Mouse (Mus musculus) limb, embryonic 11.5 days (tissue): ENCODE data around the gene Hoxb4. TPM values are rescaled to one million over a fixed set of nuclear protein-coding genes. Genes with fewer than 3 reads are reported as not detected.

Source experiments
- ATAC-seq: fragments of 200-750 bp; cut with Nextera tagmentation; 2 replicates; pipeline ENCODE4 v1.8.0; 2017; ENCODE audit warnings: low read depth; ENCODE audit not compliant: insufficient number of reproducible peaks, low FRiP score, low TSS enrichment
- DNase-seq: peaks from one replicate; pipeline ENCODE4 v3.0.0-alpha.2; 2015; ENCODE audit warnings: low spot score
- H3K27ac ChIP-seq: fragments of 300-500 bp; sonication (generic); replicated peaks from 2 replicates; pipeline ENCODE4 v1.5.1; 2014; ENCODE audit warnings: low read depth, mild to moderate bottlenecking, low read length
- H3K27me3 ChIP-seq: fragments of 300-500 bp; sonication (generic); 2 replicates; pipeline ENCODE4 v1.6.1; 2014; ENCODE audit warnings: mild to moderate bottlenecking, low read length, mixed read lengths; ENCODE audit not compliant: control insufficient read depth, insufficient read depth
- H3K36me3 ChIP-seq: fragments of 300-500 bp; sonication (generic); 2 replicates; pipeline ENCODE4 v1.6.1; 2014; ENCODE audit warnings: mild to moderate bottlenecking, low read length, moderate library complexity, mixed read lengths; ENCODE audit not compliant: control insufficient read depth, insufficient read depth
- H3K4me1 ChIP-seq: fragments of 300-500 bp; sonication (generic); 2 replicates; pipeline ENCODE4 v1.6.1; 2014; ENCODE audit warnings: low read length, mixed read lengths; ENCODE audit not compliant: control insufficient read depth, insufficient read depth
- H3K4me2 ChIP-seq: fragments of 300-500 bp; sonication (generic); 2 replicates; pipeline ENCODE4 v1.6.1; 2014; ENCODE audit warnings: low read depth, mild to moderate bottlenecking, moderate library complexity; ENCODE audit not compliant: severe bottlenecking
- H3K4me3 ChIP-seq: fragments of 300-500 bp; sonication (generic); 2 replicates; pipeline ENCODE4 v1.5.1; 2014; ENCODE audit warnings: low read depth, low read length
- H3K9ac ChIP-seq: fragments of 300-500 bp; sonication (generic); 2 replicates; pipeline ENCODE4 v1.6.1; 2014; ENCODE audit warnings: mild to moderate bottlenecking, low read length
- H3K9me3 ChIP-seq: fragments of 300-500 bp; sonication (generic); 2 replicates; pipeline ENCODE4 v1.6.1; 2016; ENCODE audit warnings: low read length; ENCODE audit not compliant: control insufficient read depth
- WGBS: fragments of 180-500 bp; shearing (Covaris S2); extraction: QIAGEN DNeasy Blood & Tissue Kit; methylation state at CpG from one replicate; pipeline ENCODE4 v1.1.7; 2014; 5-methylcytosine and 5-hydroxymethylcytosine counted together
- polyA plus RNA-seq: library from polyadenylated mRNA; unstranded; fragments of >200 nt; fragmentation: Nextera tagmentation; extraction: Ambion mirVana; gene quantifications from 2 replicates; pipeline ENCODE4 v1.2.1, GENCODE M21; 2014

Gene Hoxb4
- polyA plus RNA-seq, 1 experiment from 2014 or later: 0.45 TPM

DNA sequence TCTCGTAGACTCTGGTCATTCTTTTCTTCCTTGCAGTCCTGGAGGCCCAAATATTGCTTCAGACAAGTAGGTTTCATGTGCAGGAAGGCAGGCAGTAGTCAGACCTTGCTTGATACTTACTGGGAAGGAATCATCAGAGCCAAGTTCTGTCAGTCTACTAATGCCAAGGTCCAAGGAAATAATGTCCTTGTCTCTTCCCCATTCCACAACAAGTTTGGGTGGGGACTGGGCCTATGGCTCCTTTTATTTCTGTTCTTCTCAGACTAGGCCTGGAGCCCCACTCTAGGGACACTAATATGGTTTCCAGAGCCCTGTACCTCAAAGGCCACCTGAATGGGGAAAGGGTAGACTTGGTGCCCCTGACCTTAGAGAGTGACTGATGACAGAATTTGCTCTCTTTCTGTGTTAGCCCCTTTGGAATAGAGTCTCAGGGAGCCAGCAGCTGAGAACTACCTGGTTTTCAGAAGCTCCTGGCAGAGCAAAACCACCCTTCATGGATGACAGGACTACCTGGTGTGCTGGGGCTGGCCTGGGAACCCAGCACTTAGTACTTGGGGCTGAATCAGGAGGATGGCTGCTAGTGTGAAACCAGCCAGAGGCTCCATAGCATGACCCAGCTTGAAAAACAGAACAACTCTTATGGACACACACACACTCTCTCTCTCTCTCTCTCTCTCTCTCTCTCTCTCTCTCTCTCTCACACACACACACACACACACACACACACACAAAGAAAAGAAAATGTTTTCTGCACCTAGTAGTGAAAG, 29.4 kb upstream of the Hoxb4 start:
- Histone ChIP-seq H3K36me3 (no peaks in the 10 kb centered on the region), H3K27ac (no peak overlapping the region), H3K27me3 (peaks cover 75% of the 10 kb centered on the region), H3K9me3 (no peaks in the 10 kb centered on the region), H3K4me2 (no peak overlapping the region), H3K4me1 (peaks cover 11% of the 10 kb centered on the region; the same call in 1 of the 2 replicates), H3K4me3 (no peak overlapping the region), H3K9ac (no peak overlapping the region)
- DNase-seq (no peak), ATAC-seq (no peak)
- 44% methylated on average over 1 of the region's 1 CpGs for WGBS

DNA sequence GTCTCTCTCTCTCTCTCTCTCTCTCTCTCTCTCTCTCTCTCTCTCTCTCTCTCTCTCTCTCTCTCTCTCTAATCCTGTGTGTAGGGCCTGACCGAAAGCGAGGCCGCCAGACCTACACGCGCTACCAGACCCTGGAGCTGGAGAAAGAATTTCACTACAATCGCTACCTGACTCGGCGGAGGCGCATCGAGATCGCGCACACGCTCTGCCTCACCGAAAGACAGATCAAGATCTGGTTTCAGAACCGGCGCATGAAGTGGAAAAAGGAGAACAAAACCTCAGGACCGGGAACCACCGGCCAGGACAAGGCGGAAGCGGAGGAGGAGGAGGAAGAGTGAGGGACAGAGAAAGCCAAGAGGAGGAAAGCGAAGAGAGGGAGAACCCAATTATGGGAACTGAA, 28.8 kb upstream of the Hoxb4 start:
- ATAC-seq (no peak), DNase-seq (no peak)
- peaks cover 12% of the 10 kb centered on the region; the same call in 1 of the 2 replicates for H3K4me1 ChIP-seq
- H3K9me3 ChIP-seq: no peaks in the 10 kb centered on the region
- peaks cover 76% of the 10 kb centered on the region for H3K27me3 ChIP-seq
- no peak overlapping the region for H3K4me2 ChIP-seq
- no peak overlapping the region for H3K9ac ChIP-seq
- WGBS: 21% methylated on average over 21 of the region's 21 CpGs
- H3K36me3 ChIP-seq: no peaks in the 10 kb centered on the region
- H3K4me3 ChIP-seq: no peak overlapping the region
- no peak overlapping the region for H3K27ac ChIP-seq

- H3K36me3 ChIP-seq: no peaks in the 10 kb centered on the region
- ATAC-seq (no peak), DNase-seq (no peak)
- no peak overlapping the region for H3K4me3 ChIP-seq
- H3K27ac ChIP-seq: no peak overlapping the region
- no peaks in the 10 kb centered on the region for H3K9me3 ChIP-seq
- peaks cover 78% of the 10 kb centered on the region for H3K27me3 ChIP-seq
- H3K4me2 ChIP-seq: no peak overlapping the region
- H3K4me1 ChIP-seq: peaks cover 10% of the 10 kb centered on the region; the same call in 1 of the 2 replicates
- no peak overlapping the region for H3K9ac ChIP-seq
- WGBS: 38% methylated on average over 6 of the region's 6 CpGs
Measured at GRCm38 (mm10) chr11:96289837-96290236, 28.2 kb upstream of the Hoxb4 start.

GRCm38 (mm10) chr11:96290705-96291355, 27.2 kb upstream of the Hoxb4 start:
- H3K4me2 ChIP-seq: no peak overlapping the region

DNA sequence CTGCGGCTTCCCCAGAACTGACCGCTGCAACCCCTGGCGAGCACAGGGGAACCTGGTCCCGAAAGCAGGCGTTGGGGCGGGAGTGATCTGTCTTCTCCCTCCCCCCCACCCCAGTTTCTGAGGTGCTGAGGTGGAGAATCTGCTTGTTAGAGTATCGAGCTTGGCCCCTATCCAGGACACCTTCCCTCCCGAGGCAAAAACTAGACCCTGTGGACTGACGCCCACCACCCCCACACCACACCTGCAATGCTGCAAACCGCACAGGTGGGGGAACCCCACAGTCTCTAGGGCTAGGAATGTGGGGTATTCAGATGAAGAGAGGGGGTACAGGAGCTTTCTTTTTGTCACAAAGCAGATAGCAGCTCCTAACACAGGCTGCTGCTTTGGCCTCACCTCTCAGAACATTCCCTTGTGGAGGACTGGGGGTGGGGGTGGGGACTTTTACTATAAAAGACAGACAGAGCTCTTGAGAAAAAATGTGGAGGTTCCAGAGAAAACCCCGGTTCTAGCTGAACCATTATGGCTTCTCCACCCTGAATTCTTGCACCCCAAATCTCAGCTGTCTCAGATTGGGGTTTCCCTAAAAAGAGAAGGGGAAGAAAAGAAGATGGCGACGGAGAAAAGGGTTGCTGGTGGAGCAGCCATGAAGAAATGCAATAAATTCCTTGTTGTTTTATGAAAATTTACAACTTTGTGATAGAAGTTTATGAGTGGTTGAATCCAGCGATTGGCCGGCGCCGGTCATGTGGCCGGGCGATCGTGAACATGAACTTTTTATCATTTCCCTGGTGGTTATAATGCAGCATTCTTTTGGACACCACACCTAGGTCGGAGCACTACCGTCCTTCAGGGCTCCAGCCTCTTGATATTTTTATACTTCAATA, 26.1 kb upstream of the Hoxb4 start, which contains the start of gene Hoxb6:
Gene Hoxb6 (plus strand): TSS at position 796 of the 884 bp plus-strand sequence.
- Histone ChIP-seq H3K36me3 (no peaks in the 10 kb centered on the region), H3K27me3 (peaks cover 84% of the 10 kb centered on the region), H3K9ac (peak within 1 kb of the TSS; percentile 23; the same call in 1 of the 2 replicates), H3K9me3 (no peaks in the 10 kb centered on the region), H3K4me3 (peak within 1 kb of the TSS; percentile 27), H3K4me1 (peaks cover 14% of the 10 kb centered on the region; the same call in 1 of the 2 replicates), H3K27ac (no peak within 1 kb of the TSS), H3K4me2 (peak within 1 kb of the TSS; percentile 31)
- ATAC-seq: no peak
- DNase-seq: no peak
- 3% methylated on average over 22 of the region's 22 CpGs for WGBS

More at GRCm38 (mm10) chr11:96290705-96291355, 27.2 kb upstream of the Hoxb4 start:
- Histone ChIP-seq H3K4me3 (no peak overlapping the region), H3K27me3 (peaks cover 83% of the 10 kb centered on the region), H3K36me3 (no peaks in the 10 kb centered on the region), H3K27ac (no peak overlapping the region), H3K9me3 (no peaks in the 10 kb centered on the region), H3K4me1 (peaks cover 14% of the 10 kb centered on the region; the same call in 1 of the 2 replicates), H3K9ac (no peak overlapping the region)
- ATAC-seq (no peak), DNase-seq (no peak)
- WGBS: 13% methylated on average over 17 of the region's 17 CpGs

DNA sequence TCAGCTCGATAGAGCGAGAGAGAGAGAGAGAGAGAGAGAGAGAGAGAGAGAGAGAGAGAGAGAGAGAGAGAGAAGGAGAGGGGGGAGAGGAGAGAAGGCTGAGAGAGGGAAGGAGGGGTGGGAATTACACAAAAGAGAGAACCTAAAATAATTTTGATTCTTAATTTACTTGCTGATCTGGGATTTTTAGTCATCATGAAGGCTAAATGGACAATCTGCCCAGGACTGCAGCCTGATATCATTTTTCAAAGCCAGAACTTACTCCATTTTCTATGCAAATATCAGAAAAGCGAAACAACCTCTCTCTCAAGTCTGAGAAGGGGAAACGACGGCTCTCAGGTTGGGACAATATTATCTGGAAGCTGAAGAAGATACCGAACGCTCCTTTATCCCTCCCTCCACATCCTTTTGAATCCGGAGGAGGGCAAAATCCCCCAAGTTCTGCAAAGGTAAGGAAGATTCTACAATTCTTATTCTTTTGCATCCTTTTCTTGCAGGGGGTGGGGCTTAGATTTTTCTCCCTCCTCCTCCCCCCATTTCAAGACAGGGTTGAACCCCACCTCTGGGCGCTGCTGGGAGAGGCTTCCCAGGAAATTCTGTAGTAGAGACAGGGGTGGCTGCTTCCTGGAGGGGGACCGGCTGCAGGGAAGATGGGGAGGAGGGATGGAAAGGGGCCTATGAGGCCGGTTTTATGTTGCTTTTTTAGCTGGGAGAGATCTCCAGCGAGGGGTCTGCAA, 25.3 kb upstream of the Hoxb4 start:
- peak overlapping the region; percentile 27 for H3K4me3 ChIP-seq
- no peak overlapping the region for H3K27ac ChIP-seq
- H3K4me2 ChIP-seq: peak overlapping the region; percentile 31
- peaks cover 11% of the 10 kb centered on the region; the same call in 1 of the 2 replicates for H3K4me1 ChIP-seq
- peaks cover 84% of the 10 kb centered on the region for H3K27me3 ChIP-seq
- 5% methylated on average over 12 of the region's 12 CpGs for WGBS
- no peak for DNase-seq
- H3K9ac ChIP-seq: peak overlapping the region; percentile 23; the same call in 1 of the 2 replicates
- H3K36me3 ChIP-seq: no peaks in the 10 kb centered on the region
- H3K9me3 ChIP-seq: no peaks in the 10 kb centered on the region
- ATAC-seq: no peak

GRCm38 (mm10) chr11:96293302-96293921, 24.7 kb upstream of the Hoxb4 start:
- H3K27me3 ChIP-seq: peaks cover 84% of the 10 kb centered on the region
- no peak for DNase-seq
- ATAC-seq: no peak
- peaks cover 11% of the 10 kb centered on the region; the same call in 1 of the 2 replicates for H3K4me1 ChIP-seq
- 3% methylated on average over 22 of the region's 22 CpGs for WGBS
- H3K9ac ChIP-seq: no peak overlapping the region
- H3K36me3 ChIP-seq: no peaks in the 10 kb centered on the region
- H3K4me2 ChIP-seq: peak overlapping the region; percentile 31
- peak overlapping the region; percentile 27 for H3K4me3 ChIP-seq
- no peak overlapping the region for H3K27ac ChIP-seq
- H3K9me3 ChIP-seq: no peaks in the 10 kb centered on the region
